Mouse (Mus musculus): ENCODE data around the gene Mamstr.

DNA sequence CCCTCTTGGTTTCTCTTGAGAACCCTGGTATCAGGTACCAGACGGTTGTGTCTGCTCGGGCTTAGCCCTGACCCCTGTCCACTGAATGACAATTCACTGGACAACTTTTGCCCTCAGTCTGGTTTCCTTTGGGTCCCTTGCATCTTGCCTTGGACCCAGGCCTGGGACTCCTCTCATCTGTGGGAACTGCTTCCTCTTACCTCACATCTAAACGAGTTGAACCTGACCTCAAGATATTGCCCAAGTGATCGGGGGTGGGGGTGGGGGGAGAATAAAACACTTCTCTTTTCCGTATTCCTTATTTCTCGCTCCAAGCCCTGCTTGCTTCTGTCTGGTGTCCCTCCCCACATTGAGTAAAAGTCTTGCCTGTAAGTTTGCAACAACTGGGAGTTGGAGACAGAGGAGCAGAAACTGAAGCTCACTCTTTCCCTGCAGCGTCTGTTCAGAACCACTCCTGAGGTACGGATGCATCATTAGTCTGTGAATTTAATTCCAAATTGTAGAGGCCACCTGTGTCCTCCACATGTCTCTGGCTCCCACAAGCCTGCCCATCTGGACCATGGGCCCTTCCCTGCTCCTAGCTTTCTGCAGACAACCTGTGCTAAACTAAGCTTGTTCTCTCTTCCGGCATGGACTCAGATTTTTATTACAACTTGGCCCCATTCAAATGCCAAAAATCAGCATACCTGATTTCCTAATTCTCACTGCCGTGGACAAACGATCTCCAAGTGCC lies 21.1 kb downstream of the Mamstr start:
- TF ChIP-seq FLI1 (IDR thresholded peaks at IDR 0.05; ENCODE audit: low read length) (no peak), GATA1 (IDR thresholded peaks at IDR 0.05; ENCODE audit: borderline replicate concordance, low read length) (no peak)
